Mouse (Mus musculus): ENCODE data around the gene Mrps5.

DNA sequence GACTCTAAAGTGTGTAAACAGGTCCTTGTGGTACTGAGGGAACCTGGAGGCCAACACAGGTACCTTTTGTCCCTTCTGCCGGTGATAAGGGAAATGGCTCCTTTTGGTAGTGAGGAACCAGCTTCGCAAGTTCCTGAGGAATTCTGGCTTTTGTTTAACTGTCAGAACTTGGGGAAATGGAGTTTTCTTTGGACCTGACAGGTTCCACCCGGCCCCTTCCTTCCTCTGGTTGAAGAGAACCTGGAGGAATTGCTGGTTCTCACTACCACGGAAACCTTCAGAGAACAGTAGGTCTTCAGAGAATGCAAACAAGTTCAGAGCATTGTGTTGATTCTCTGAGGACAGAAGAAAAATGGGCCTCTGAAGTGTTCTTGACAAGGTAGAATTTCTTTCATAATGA, 24.4 kb downstream of the Mrps5 start:
- TF ChIP-seq CTCF (IDR thresholded peaks at IDR 0.05; ENCODE audit: extremely low read depth, insufficient read depth, insufficient read length, insufficient replicate concordance) (no peak), POLR2A (IDR thresholded peaks at IDR 0.05; ENCODE audit: low read depth, low read length) (no peak)

Data from spleen, adult 2 months (tissue).